Mouse (Mus musculus): ENCODE results near the gene Atp5b. TPM values are rescaled to one million over a fixed set of nuclear protein-coding genes. Genes with fewer than 3 reads are reported as not detected.

Atp5b gene
- polyA plus RNA-seq, 1 experiment = 803 TPM

- DNase-seq (ENCODE audit: low read depth in 1 of 2, low spot score in 2 of 2) = no peak
- Histone ChIP-seq H3K27me3 (ENCODE audit: control insufficient read depth, insufficient read depth, low read length) (no peaks in the 10 kb centered on the region), H3K36me3 (ENCODE audit: control insufficient read depth, insufficient read depth, low read length) (peaks cover 11% of the 10 kb centered on the region), H3K4me3 (ENCODE audit: extremely low read depth, insufficient read depth, insufficient read length) (no peak overlapping the region), H3K4me1 (ENCODE audit: control insufficient read depth, insufficient read depth, insufficient read length) (no peaks in the 10 kb centered on the region), H3K27ac (ENCODE audit: insufficient read depth, low read length) (no peak overlapping the region)
- TF ChIP-seq POLR2A (IDR thresholded peaks at IDR 0.05; ENCODE audit: low read depth, low read length) (no peak), CTCF (IDR thresholded peaks at IDR 0.05; ENCODE audit: extremely low read depth, insufficient read depth, insufficient read length, insufficient replicate concordance) (no peak)
- 97% methylated on average over 8 of the region's 8 CpGs for WGBS
Observed at GRCm38 (mm10) chr10:128053001-128053400, 30.1 kb upstream of the Atp5b start.

- Histone ChIP-seq H3K4me1 (ENCODE audit: control insufficient read depth, insufficient read depth, insufficient read length) (peaks cover 3% of the 10 kb centered on the region; the same call in 1 of the 2 replicates), H3K36me3 (ENCODE audit: control insufficient read depth, insufficient read depth, low read length) (no peaks in the 10 kb centered on the region), H3K27me3 (ENCODE audit: control insufficient read depth, insufficient read depth, low read length) (no peaks in the 10 kb centered on the region), H3K4me3 (ENCODE audit: extremely low read depth, insufficient read depth, insufficient read length) (peak overlapping the region; percentile 94), H3K27ac (ENCODE audit: insufficient read depth, low read length) (peak overlapping the region; percentile 93)
- WGBS = under 1% methylated on average over 18 of the region's 18 CpGs
- no peak for DNase-seq (ENCODE audit: low read depth in 1 of 2, low spot score in 2 of 2)
- TF ChIP-seq CTCF (IDR thresholded peaks at IDR 0.05; ENCODE audit: extremely low read depth, insufficient read depth, insufficient read length, insufficient replicate concordance) (no peak), POLR2A (IDR thresholded peaks at IDR 0.05; ENCODE audit: low read depth, low read length) (no peak)
Observed at GRCm38 (mm10) chr10:128058184-128058583, 24.9 kb upstream of the Atp5b start.

GRCm38 (mm10) chr10:128058601-128059151 lies 24.4 kb upstream of the Atp5b start, which contains the start of gene Ptges3:
TSS of gene Ptges3 (plus strand) at chr10:128058954.
- no peaks in the 10 kb centered on the region for H3K27me3 ChIP-seq (ENCODE audit: control insufficient read depth, insufficient read depth, low read length)
- TF ChIP-seq CTCF (IDR thresholded peaks at IDR 0.05; ENCODE audit: extremely low read depth, insufficient read depth, insufficient read length, insufficient replicate concordance) (no peak), POLR2A (IDR thresholded peaks at IDR 0.05; ENCODE audit: low read depth, low read length) (no peak)
- peak within 1 kb of the TSS; percentile 93 for H3K27ac ChIP-seq (ENCODE audit: insufficient read depth, low read length)
- H3K4me1 ChIP-seq (ENCODE audit: control insufficient read depth, insufficient read depth, insufficient read length) = peaks cover 3% of the 10 kb centered on the region; the same call in 1 of the 2 replicates
- WGBS = under 1% methylated on average over 58 of the region's 72 CpGs
- DNase-seq (ENCODE audit: low read depth in 1 of 2, low spot score in 2 of 2) = peak; percentile 79 to 94
- H3K36me3 ChIP-seq (ENCODE audit: control insufficient read depth, insufficient read depth, low read length) = no peaks in the 10 kb centered on the region
- peak within 1 kb of the TSS; percentile 94 for H3K4me3 ChIP-seq (ENCODE audit: extremely low read depth, insufficient read depth, insufficient read length)

GRCm38 (mm10) chr10:128059207-128059981 lies 23.7 kb upstream of the Atp5b start:
- Histone ChIP-seq H3K27ac (ENCODE audit: insufficient read depth, low read length) (peak overlapping the region; percentile 92), H3K4me3 (ENCODE audit: extremely low read depth, insufficient read depth, insufficient read length) (peak overlapping the region; percentile 94), H3K4me1 (ENCODE audit: control insufficient read depth, insufficient read depth, insufficient read length) (peaks cover 3% of the 10 kb centered on the region; the same call in 1 of the 2 replicates), H3K27me3 (ENCODE audit: control insufficient read depth, insufficient read depth, low read length) (no peaks in the 10 kb centered on the region), H3K36me3 (ENCODE audit: control insufficient read depth, insufficient read depth, low read length) (no peaks in the 10 kb centered on the region)
- 1% methylated on average over 59 of the region's 62 CpGs for WGBS
- TF ChIP-seq POLR2A (IDR thresholded peaks at IDR 0.05; ENCODE audit: low read depth, low read length) (no peak), CTCF (IDR thresholded peaks at IDR 0.05; ENCODE audit: extremely low read depth, insufficient read depth, insufficient read length, insufficient replicate concordance) (no peak)
- peak in 1 of 2 experiments; percentile 63 for DNase-seq (ENCODE audit: low read depth in 1 of 2, low spot score in 2 of 2)

- TF ChIP-seq POLR2A (IDR thresholded peaks at IDR 0.05; ENCODE audit: low read depth, low read length) (no peak), CTCF (IDR thresholded peaks at IDR 0.05; ENCODE audit: extremely low read depth, insufficient read depth, insufficient read length, insufficient replicate concordance) (no peak)
- DNase-seq (ENCODE audit: low read depth in 1 of 2, low spot score in 2 of 2) = no peak
- Histone ChIP-seq H3K4me1 (ENCODE audit: control insufficient read depth, insufficient read depth, insufficient read length) (peaks cover 3% of the 10 kb centered on the region; the same call in 1 of the 2 replicates), H3K27ac (ENCODE audit: insufficient read depth, low read length) (no peak overlapping the region), H3K27me3 (ENCODE audit: control insufficient read depth, insufficient read depth, low read length) (no peaks in the 10 kb centered on the region), H3K36me3 (ENCODE audit: control insufficient read depth, insufficient read depth, low read length) (no peaks in the 10 kb centered on the region), H3K4me3 (ENCODE audit: extremely low read depth, insufficient read depth, insufficient read length) (no peak overlapping the region)
- WGBS = 83% methylated on average over 5 of the region's 5 CpGs
Observed at GRCm38 (mm10) chr10:128061109-128061508, 22.0 kb upstream of the Atp5b start.

GRCm38 (mm10) chr10:128062221-128062989 lies 20.7 kb upstream of the Atp5b start:
- Histone ChIP-seq H3K4me3 (ENCODE audit: extremely low read depth, insufficient read depth, insufficient read length) (no peak overlapping the region), H3K4me1 (ENCODE audit: control insufficient read depth, insufficient read depth, insufficient read length) (peaks cover 3% of the 10 kb centered on the region; the same call in 1 of the 2 replicates), H3K27ac (ENCODE audit: insufficient read depth, low read length) (no peak overlapping the region), H3K27me3 (ENCODE audit: control insufficient read depth, insufficient read depth, low read length) (no peaks in the 10 kb centered on the region), H3K36me3 (ENCODE audit: control insufficient read depth, insufficient read depth, low read length) (no peaks in the 10 kb centered on the region)
- TF ChIP-seq CTCF (IDR thresholded peaks at IDR 0.05; ENCODE audit: extremely low read depth, insufficient read depth, insufficient read length, insufficient replicate concordance) (no peak), POLR2A (IDR thresholded peaks at IDR 0.05; ENCODE audit: low read depth, low read length) (no peak)
- 83% methylated on average over 6 of the region's 6 CpGs for WGBS
- DNase-seq (ENCODE audit: low read depth in 1 of 2, low spot score in 2 of 2) = no peak
